Mouse (Mus musculus) c-Kit-positive CD71-positive TER-119-positive erythroid progenitor cells, embryonic 14.5 days (primary cell): ENCODE data around the gene Zfp978.
"Not testable (repeated sequence)": the region's sequence is repeated elsewhere in the genome, so short reads cannot be mapped to it uniquely, and the experiment has no call there.

Experiments
- DNase-seq: peaks from one replicate; pipeline ENCODE4 v3.0.0-alpha.2; 2013; ENCODE audit warnings: low spot score

Gene Zfp978

GRCm38 (mm10) chr4:147361003-147361402, at the start of gene Zfp978:
TSS of gene Zfp978 (plus strand) at chr4:147361303.
- DNase-seq: not testable (repeated sequence)

- not testable (repeated sequence) for DNase-seq
Observed at GRCm38 (mm10) chr4:147335036-147335690, 25.9 kb upstream of the Zfp978 start.

- not testable (repeated sequence) for DNase-seq
Observed at GRCm38 (mm10) chr4:147335691-147336367, 25.3 kb upstream of the Zfp978 start.

- not testable (repeated sequence) for DNase-seq
Observed at GRCm38 (mm10) chr4:147336368-147337195, 24.5 kb upstream of the Zfp978 start.

GRCm38 (mm10) chr4:147337520-147337919, 23.6 kb upstream of the Zfp978 start:
- not testable (repeated sequence) for DNase-seq

- DNase-seq: no peak
Observed at GRCm38 (mm10) chr4:147338032-147338610, 23.0 kb upstream of the Zfp978 start.

GRCm38 (mm10) chr4:147338706-147339105, 22.4 kb upstream of the Zfp978 start:
- DNase-seq: not testable (repeated sequence)

GRCm38 (mm10) chr4:147339601-147340219, 21.4 kb upstream of the Zfp978 start:
- DNase-seq: not testable (repeated sequence)

- DNase-seq: not testable (repeated sequence)
Observed at GRCm38 (mm10) chr4:147340236-147340635, 20.9 kb upstream of the Zfp978 start.

- not testable (repeated sequence) for DNase-seq
Observed at GRCm38 (mm10) chr4:147340876-147341275, 20.2 kb upstream of the Zfp978 start.

GRCm38 (mm10) chr4:147343042-147343908, 17.8 kb upstream of the Zfp978 start:
- DNase-seq: not testable (repeated sequence)

- DNase-seq: not testable (repeated sequence)
Observed at GRCm38 (mm10) chr4:147345061-147345554, 16.0 kb upstream of the Zfp978 start.

GRCm38 (mm10) chr4:147346361-147347035, 14.6 kb upstream of the Zfp978 start:
- DNase-seq: not testable (repeated sequence)

GRCm38 (mm10) chr4:147347300-147347699, 13.8 kb upstream of the Zfp978 start:
- DNase-seq: not testable (repeated sequence)

- not testable (repeated sequence) for DNase-seq
Observed at GRCm38 (mm10) chr4:147347880-147348279, 13.2 kb upstream of the Zfp978 start.

GRCm38 (mm10) chr4:147348401-147348800, 12.7 kb upstream of the Zfp978 start:
- not testable (repeated sequence) for DNase-seq

GRCm38 (mm10) chr4:147348906-147349686, 12.0 kb upstream of the Zfp978 start:
- DNase-seq: not testable (repeated sequence)

GRCm38 (mm10) chr4:147349687-147350415, 11.3 kb upstream of the Zfp978 start:
- not testable (repeated sequence) for DNase-seq
